Mouse (Mus musculus): Measurements from ENCODE around the gene Rpap3. TPM values are rescaled to one million over a fixed set of nuclear protein-coding genes. Genes with fewer than 3 reads are reported as not detected.

The Rpap3 gene
- polyA plus RNA-seq, 1 experiment from 2014 or later = 36.8 TPM

- Histone ChIP-seq H3K9me3 (replicated peaks) (no peaks in the 10 kb centered on the region), H3K27me3 (no peaks in the 10 kb centered on the region), H3K9ac (no peak overlapping the region), H3K4me3 (no peak overlapping the region), H3K27ac (no peak overlapping the region), H3K36me3 (no peaks in the 10 kb centered on the region), H3K4me1 (no peaks in the 10 kb centered on the region; the same call in 1 of the 2 replicates), H3K4me2 (replicated peaks) (no peak overlapping the region)
- ATAC-seq (ENCODE audit: low FRiP score) = no peak
- WGBS = 91% methylated on average over 11 of the region's 11 CpGs
Measured at GRCm38 (mm10) chr15:97728394-97728793, 22.8 kb upstream of the Rpap3 start.

- WGBS = 78% methylated on average over 5 of the region's 5 CpGs
- Histone ChIP-seq H3K27me3 (no peaks in the 10 kb centered on the region), H3K36me3 (no peaks in the 10 kb centered on the region), H3K4me3 (no peak overlapping the region), H3K9me3 (replicated peaks) (no peaks in the 10 kb centered on the region), H3K4me1 (no peaks in the 10 kb centered on the region; the same call in 1 of the 2 replicates), H3K27ac (no peak overlapping the region), H3K9ac (no peak overlapping the region), H3K4me2 (replicated peaks) (no peak overlapping the region)
- ATAC-seq (ENCODE audit: low FRiP score) = no peak
Measured at GRCm38 (mm10) chr15:97727520-97727919, 21.9 kb upstream of the Rpap3 start.

- Histone ChIP-seq H3K4me2 (replicated peaks) (no peak overlapping the region), H3K4me3 (no peak overlapping the region), H3K4me1 (no peaks in the 10 kb centered on the region; the same call in 1 of the 2 replicates), H3K9me3 (replicated peaks) (no peaks in the 10 kb centered on the region), H3K9ac (no peak overlapping the region), H3K27me3 (no peaks in the 10 kb centered on the region), H3K36me3 (no peaks in the 10 kb centered on the region), H3K27ac (no peak overlapping the region)
- ATAC-seq (ENCODE audit: low FRiP score) = no peak
- WGBS = 77% methylated on average over 8 of the region's 8 CpGs
Measured at GRCm38 (mm10) chr15:97727048-97727447, 21.4 kb upstream of the Rpap3 start.

- ATAC-seq (ENCODE audit: low FRiP score) = no peak
- H3K9me3 ChIP-seq (replicated peaks) = no peaks in the 10 kb centered on the region
- no peak overlapping the region for H3K9ac ChIP-seq
- no peak overlapping the region for H3K27ac ChIP-seq
- H3K4me2 ChIP-seq (replicated peaks) = no peak overlapping the region
- WGBS = 81% methylated on average over 13 of the region's 13 CpGs
- H3K27me3 ChIP-seq = no peaks in the 10 kb centered on the region
- H3K4me3 ChIP-seq = no peak overlapping the region
- H3K4me1 ChIP-seq = no peaks in the 10 kb centered on the region; the same call in 1 of the 2 replicates
- H3K36me3 ChIP-seq = no peaks in the 10 kb centered on the region
Measured at GRCm38 (mm10) chr15:97726310-97726709, 20.7 kb upstream of the Rpap3 start.

GRCm38 (mm10) chr15:97725198-97725785 lies 19.7 kb upstream of the Rpap3 start:
- no peak overlapping the region for H3K4me2 ChIP-seq (replicated peaks)
- 87% methylated on average over 6 of the region's 6 CpGs for WGBS
- H3K4me1 ChIP-seq = peaks cover 3% of the 10 kb centered on the region; the same call in 1 of the 2 replicates
- no peak for ATAC-seq (ENCODE audit: low FRiP score)
- H3K27me3 ChIP-seq = no peaks in the 10 kb centered on the region
- no peak overlapping the region for H3K4me3 ChIP-seq
- H3K36me3 ChIP-seq = no peaks in the 10 kb centered on the region
- no peaks in the 10 kb centered on the region for H3K9me3 ChIP-seq (replicated peaks)
- H3K27ac ChIP-seq = no peak overlapping the region
- H3K9ac ChIP-seq = no peak overlapping the region

- 88% methylated on average over 17 of the region's 17 CpGs for WGBS
- Histone ChIP-seq H3K4me3 (no peak overlapping the region), H3K27me3 (no peaks in the 10 kb centered on the region), H3K4me2 (replicated peaks) (no peak overlapping the region), H3K9ac (no peak overlapping the region), H3K4me1 (peaks cover 3% of the 10 kb centered on the region; the same call in 1 of the 2 replicates), H3K9me3 (replicated peaks) (no peaks in the 10 kb centered on the region), H3K36me3 (no peaks in the 10 kb centered on the region), H3K27ac (no peak overlapping the region)
- no peak for ATAC-seq (ENCODE audit: low FRiP score)
Measured at GRCm38 (mm10) chr15:97724346-97725197, 18.9 kb upstream of the Rpap3 start.

- no peak overlapping the region for H3K4me2 ChIP-seq (replicated peaks)
- H3K4me1 ChIP-seq = peaks cover 3% of the 10 kb centered on the region; the same call in 1 of the 2 replicates
- H3K9ac ChIP-seq = no peak overlapping the region
- H3K27me3 ChIP-seq = no peaks in the 10 kb centered on the region
- H3K36me3 ChIP-seq = no peaks in the 10 kb centered on the region
- ATAC-seq (ENCODE audit: low FRiP score) = no peak
- no peaks in the 10 kb centered on the region for H3K9me3 ChIP-seq (replicated peaks)
- no peak overlapping the region for H3K27ac ChIP-seq
- WGBS = 83% methylated on average over 6 of the region's 6 CpGs
- H3K4me3 ChIP-seq = no peak overlapping the region
Measured at GRCm38 (mm10) chr15:97723536-97724345, 18.1 kb upstream of the Rpap3 start.

GRCm38 (mm10) chr15:97721008-97721701 lies 15.5 kb upstream of the Rpap3 start:
- Histone ChIP-seq H3K4me2 (replicated peaks) (no peak overlapping the region), H3K36me3 (no peaks in the 10 kb centered on the region), H3K27me3 (no peaks in the 10 kb centered on the region; the same call in 1 of the 2 replicates), H3K9me3 (replicated peaks) (no peaks in the 10 kb centered on the region), H3K27ac (no peak overlapping the region), H3K4me3 (no peak overlapping the region), H3K4me1 (0 out of 2 replicates have a peak, but pooled peaks cover 3% of the 10 kb centered on the region), H3K9ac (no peak overlapping the region)
- ATAC-seq (ENCODE audit: low FRiP score) = no peak
- 78% methylated on average over 15 of the region's 15 CpGs for WGBS

- Histone ChIP-seq H3K9ac (no peak overlapping the region), H3K36me3 (no peaks in the 10 kb centered on the region), H3K4me2 (replicated peaks) (no peak overlapping the region), H3K27ac (no peak overlapping the region; the same call in 1 of the 2 replicates), H3K4me3 (no peak overlapping the region), H3K9me3 (replicated peaks) (no peaks in the 10 kb centered on the region), H3K4me1 (0 out of 2 replicates have a peak, but pooled peaks cover 3% of the 10 kb centered on the region), H3K27me3 (no peaks in the 10 kb centered on the region; the same call in 1 of the 2 replicates)
- ATAC-seq (ENCODE audit: low FRiP score) = no peak
- 74% methylated on average over 12 of the region's 12 CpGs for WGBS
Measured at GRCm38 (mm10) chr15:97720026-97720675, 14.5 kb upstream of the Rpap3 start.

GRCm38 (mm10) chr15:97719494-97719893 lies 13.9 kb upstream of the Rpap3 start:
- 93% methylated on average over 12 of the region's 12 CpGs for whole genome bisulfite sequencing
- Histone ChIP-seq H3K4me2 (replicated peaks) (no peak overlapping the region), H3K4me3 (no peak overlapping the region), H3K9ac (no peak overlapping the region), H3K27me3 (no peaks in the 10 kb centered on the region; the same call in 1 of the 2 replicates), H3K4me1 (0 out of 2 replicates have a peak, but pooled peaks cover 3% of the 10 kb centered on the region), H3K27ac (no peak overlapping the region), H3K9me3 (replicated peaks) (no peaks in the 10 kb centered on the region), H3K36me3 (no peaks in the 10 kb centered on the region)
- ATAC-seq (ENCODE audit: low FRiP score) = no peak

- Histone ChIP-seq H3K9ac (no peak overlapping the region), H3K4me2 (replicated peaks) (no peak overlapping the region), H3K27me3 (no peaks in the 10 kb centered on the region; the same call in 1 of the 2 replicates), H3K9me3 (replicated peaks) (no peaks in the 10 kb centered on the region), H3K27ac (no peak overlapping the region), H3K36me3 (no peaks in the 10 kb centered on the region), H3K4me3 (no peak overlapping the region), H3K4me1 (0 out of 2 replicates have a peak, but pooled peaks cover 3% of the 10 kb centered on the region)
- WGBS = 89% methylated on average over 8 of the region's 8 CpGs
- ATAC-seq (ENCODE audit: low FRiP score) = no peak
Measured at GRCm38 (mm10) chr15:97718535-97719155, 13.0 kb upstream of the Rpap3 start.
